Mouse (Mus musculus) embryonic fibroblast, embryonic 13.5 days (primary cell): ENCODE data around the gene Stum.

ENCODE experiments used
- CTCF ChIP-seq: IDR thresholded peaks from 2 replicates; pipeline ENCODE4 v1.5.1; 2011; ENCODE audit warnings: mild to moderate bottlenecking, control low read depth, low read length, moderate library complexity, borderline replicate concordance; ENCODE audit not compliant: insufficient read depth
- POLR2A ChIP-seq: IDR thresholded peaks from 2 replicates; pipeline ENCODE4 v1.6.1; 2011; ENCODE audit warnings: low read depth, mild to moderate bottlenecking, control low read depth, low read length, moderate library complexity

DNA sequence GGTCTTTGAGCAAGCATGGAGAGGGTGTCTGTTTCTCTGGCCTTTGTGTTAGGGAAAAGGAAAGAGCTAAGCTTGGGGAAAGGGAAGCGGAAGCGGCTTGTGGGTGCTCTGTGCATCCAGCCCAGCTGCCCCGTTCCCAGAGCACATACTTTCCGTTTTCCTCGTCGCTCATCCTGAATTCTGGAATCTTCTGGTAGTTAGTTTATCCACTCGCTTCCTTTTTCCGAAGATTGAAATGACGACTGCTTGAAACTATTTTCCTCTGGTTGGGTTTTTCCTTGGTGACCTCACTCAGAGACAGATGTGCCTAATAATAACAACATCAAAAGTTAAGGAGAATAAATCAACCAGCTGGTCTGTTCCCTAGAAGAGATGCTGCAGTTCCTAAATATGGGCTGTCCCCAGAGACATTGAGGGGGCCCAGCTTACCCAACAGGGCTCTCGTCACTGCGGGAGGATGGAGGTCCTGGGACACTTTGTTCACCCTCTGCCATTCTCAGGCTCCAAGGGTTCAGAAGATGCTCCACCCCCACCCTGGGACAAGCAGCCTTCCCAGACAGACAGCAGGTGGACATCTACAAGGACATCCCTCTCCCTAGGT, 80.7 kb downstream of the Stum start:
- no peak for TF ChIP-seq CTCF
- no peak for TF ChIP-seq POLR2A
